In the genomic region with DNA sequence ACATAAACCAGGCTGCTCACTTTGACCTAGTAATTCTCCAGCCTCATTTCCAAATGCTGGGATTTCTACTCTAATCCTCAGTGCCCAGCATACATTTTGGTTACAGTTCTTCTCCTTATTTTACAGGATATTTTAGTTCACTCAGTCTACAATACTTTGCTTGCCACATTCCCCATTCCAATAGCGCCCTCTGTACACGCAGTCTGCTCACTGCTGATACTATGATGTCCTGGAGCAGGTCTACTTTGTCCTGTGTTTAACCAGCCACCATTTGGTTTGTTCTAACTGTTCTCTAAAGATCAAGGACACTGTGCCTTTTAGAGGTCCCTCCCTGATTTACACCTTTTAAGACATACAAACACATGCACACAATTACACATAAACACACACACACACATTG, we compare ENCODE assay signal across 14 mouse cellular contexts. TPM values are rescaled to one million over a fixed set of nuclear protein-coding genes. Genes with fewer than 3 reads are reported as not detected.
A peak's percentile ranks its signal among the peaks of the same experiment; 100 is the strongest.
DNase-seq lines count a peak whose midpoint lies in the region; ATAC-seq and TF ChIP-seq lines count a peak whose summit lies in the region.
"Not testable (repeated sequence)": the region's sequence is repeated elsewhere in the genome, so short reads cannot be mapped to it uniquely, and the experiment has no call there.
"Had no signal": no experiment of that assay in that cellular context is flagged by ENCODE, and none has a peak within 500 bp of the region (broad histone marks: within the 10 kb centered on the region; RNA-seq: fewer than 3 reads in every experiment).

No protein-coding gene starts in this region.

- WGBS in liver, postnatal 0 days (ENCODE audit: insufficient replicate concordance) = 46% methylated on average over 2 of the region's 2 CpGs

- peak; percentile 18 for DNase-seq in adrenal gland, postnatal 25 days
- peak; percentile 4 for DNase-seq in embryo, embryonic 11 days
- peak; percentile 37 to 45 for DNase-seq in heart, postnatal 10 days
- peak; percentile 52 for DNase-seq in kidney, postnatal 10 days
- DNase-seq in liver, postnatal 0 days = not testable (repeated sequence)
- peak; percentile 11 for DNase-seq in ovary, postnatal 14 days (ENCODE audit: low spot score)
- DNase-seq in thymus, postnatal 36 days = peak; percentile 38 to 39

- not testable (repeated sequence) for H3K27ac ChIP-seq in liver, postnatal 0 days (ENCODE audit: low read depth)

- H3K9me3 ChIP-seq in liver, postnatal 0 days (ENCODE audit: low read length) = not testable (repeated sequence)

- not testable (repeated sequence) for H3K36me3 ChIP-seq in liver, postnatal 0 days (replicated peaks; ENCODE audit: insufficient read depth, low read length)

- H3K9ac ChIP-seq in liver, postnatal 0 days (replicated peaks) = not testable (repeated sequence)

- intact Hi-C loops in heart, postnatal 10 days (cut with DNase I) = not testable (repeated sequence)

- not testable (repeated sequence) for ATAC-seq in liver, postnatal 0 days

- H3K4me3 ChIP-seq in liver, postnatal 0 days (ENCODE audit: low read depth, low read length) = not testable (repeated sequence)

- peak; percentile 38 for TF ChIP-seq CTCF in liver, postnatal 0 days (IDR thresholded peaks at IDR 0.05; ENCODE audit: low read depth)

- H3K4me2 ChIP-seq in liver, postnatal 0 days (ENCODE audit: low read depth, low read length) = not testable (repeated sequence)

- not testable (repeated sequence) for TF ChIP-seq EP300 in liver, postnatal 0 days (IDR thresholded peaks at IDR 0.05; ENCODE audit: low read depth)

- H3K4me1 ChIP-seq in liver, postnatal 0 days (ENCODE audit: insufficient read depth) = not testable (repeated sequence)

- not testable (repeated sequence) for H3K27me3 ChIP-seq in liver, postnatal 0 days (ENCODE audit: insufficient read depth, low read length)

RNA-seq across cellular contexts. Expression of a gene that starts 28.0 kb away (rescaled TPM):
- not detected in 2 replicates for total RNA-seq in adrenal gland, postnatal 25 days (2021)
- total RNA-seq in heart, postnatal 10 days (2021) = under 1 TPM in 1 of 2 experiments, not detected in 1; 0.19 TPM
- polyA plus RNA-seq in liver, postnatal 0 days (2015; fragmentation: Nextera tagmentation; extraction: Ambion mirVana) = 0.27 and 1.2 TPM in 2 replicates
- total RNA-seq: gastrocnemius, postnatal 14 days; heart, postnatal 36 days; left cerebral cortex, postnatal 25 days had no signal
- polyA plus RNA-seq: activated CD4-positive, CD25-positive, alpha-beta regulatory T cell, adult 4 months; liver, embryonic 11.5 days; lung, embryonic 16.5 days; neural tube, embryonic 15.5 days had no signal
